Comparison of ENCODE assay signal across 19 mouse cellular contexts in the genomic region with DNA sequence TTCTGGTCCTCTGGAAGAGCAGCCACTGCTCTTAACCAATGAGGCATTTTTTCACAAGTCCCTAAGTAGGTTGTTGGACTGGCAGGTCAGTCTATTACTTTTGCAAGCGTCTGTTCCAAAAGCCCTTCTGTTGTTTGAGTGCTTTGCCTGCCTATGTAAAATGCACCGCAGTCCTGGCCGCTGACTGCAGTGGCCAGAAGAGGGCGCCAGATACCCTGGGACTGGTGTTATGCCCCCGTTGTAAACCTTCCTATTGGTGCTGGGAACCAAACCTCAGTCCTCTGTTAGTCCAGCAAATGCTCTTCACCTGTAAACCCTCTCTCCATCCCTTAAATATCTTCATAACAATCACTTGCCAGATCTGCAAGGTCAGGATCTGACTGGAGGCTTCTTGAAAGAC. TPM values are rescaled to one million over a fixed set of nuclear protein-coding genes. Genes with fewer than 3 reads are reported as not detected.
DNase-seq lines count a peak whose midpoint lies in the region; ATAC-seq and TF ChIP-seq lines count a peak whose summit lies in the region.
"Had no signal": no experiment of that assay in that cellular context is flagged by ENCODE, and none has a peak within 500 bp of the region (broad histone marks: within the 10 kb centered on the region; RNA-seq: fewer than 3 reads in every experiment).

No protein-coding gene starts in this region.

- H3K27ac ChIP-seq in liver, adult 2 months (replicated peaks; ENCODE audit: insufficient read depth, low read depth, low read length) = no peak overlapping the region
- H3K27ac ChIP-seq in liver, embryonic 11.5 days (ENCODE audit: low read depth, low read length) = no peak overlapping the region
- no peak overlapping the region for H3K27ac ChIP-seq in testis, adult 2 months (ENCODE audit: control insufficient read depth, insufficient read depth, low read depth, low read length)
- H3K27ac ChIP-seq: heart, embryonic 13.5 days; left cerebral cortex, adult 2 months; limb, embryonic 10.5 days; neural tube, embryonic 12.5 days had no signal

- ATAC-seq in CD4-positive, CD25-positive, alpha-beta regulatory T cell, adult 4 months = no peak
- ATAC-seq in liver, embryonic 11.5 days (replicated peaks; ENCODE audit: low FRiP score) = no peak
- ATAC-seq: forebrain, embryonic 14.5 days had no signal

- peak; percentile 27; the same call in 1 of the 2 replicates for TF ChIP-seq CTCF in liver, adult 2 months (IDR thresholded peaks at IDR 0.05; ENCODE audit: low read depth, low read length)
- TF ChIP-seq CTCF in testis, adult 2 months (IDR thresholded peaks at IDR 0.05; ENCODE audit: control insufficient read depth, insufficient read depth, insufficient replicate concordance, low read depth, low read length) = peak; percentile 81; the same call in 1 of the 2 replicates

- peak; percentile 35 for DNase-seq in CD4-positive, CD25-positive, alpha-beta regulatory T cell, adult 2 months (ENCODE audit: low read depth, low spot score)
- DNase-seq in liver, adult 2 months (ENCODE audit: extremely low read depth, low read depth, low spot score) = no peak
- no peak for DNase-seq in liver, embryonic 11.5 days (ENCODE audit: low spot score)
- DNase-seq in ES-CJ7 (ENCODE audit: low read depth, low spot score) = peak; percentile 71
- DNase-seq in adrenal gland, adult 18-20 months (ENCODE audit: low spot score in 2 of 2) = no peak
- DNase-seq in layer of hippocampus, adult 11-12 months (ENCODE audit: low spot score) = no peak
- DNase-seq: adrenal gland, postnatal 10 days; heart, postnatal 4 days had no signal

- H3K4me3 ChIP-seq in liver, adult 2 months (ENCODE audit: insufficient read depth, low read depth, low read length) = no peak overlapping the region
- no peak overlapping the region for H3K4me3 ChIP-seq in liver, embryonic 11.5 days (ENCODE audit: low read depth, low read length)
- H3K4me3 ChIP-seq in testis, adult 2 months (ENCODE audit: control insufficient read depth, low read depth, low read length) = no peak overlapping the region
- H3K4me3 ChIP-seq: erythroblast, embryonic 14.5 days; heart, embryonic 13.5 days; left cerebral cortex, adult 2 months; limb, embryonic 10.5 days; neural tube, embryonic 12.5 days had no signal

- no peak overlapping the region for H3K4me2 ChIP-seq in liver, embryonic 11.5 days
- H3K4me2 ChIP-seq: heart, embryonic 13.5 days; neural tube, embryonic 12.5 days had no signal

- TF ChIP-seq POLR2A in liver, adult 2 months (IDR thresholded peaks at IDR 0.05; ENCODE audit: extremely low read depth, insufficient read depth, low read length) = no peak
- no peak for TF ChIP-seq POLR2A in testis, adult 2 months (IDR thresholded peaks at IDR 0.05; ENCODE audit: control insufficient read depth, low read depth, low read length)

- H3K36me3 ChIP-seq in liver, adult 2 months (ENCODE audit: control insufficient read depth, insufficient read depth, low read length) = no peaks in the 10 kb centered on the region
- H3K36me3 ChIP-seq in liver, embryonic 11.5 days (ENCODE audit: control insufficient read depth, insufficient read depth, low read length) = no peaks in the 10 kb centered on the region
- H3K36me3 ChIP-seq in testis, adult 2 months (ENCODE audit: control insufficient read depth, insufficient read depth, low read length) = no peaks in the 10 kb centered on the region
- H3K36me3 ChIP-seq: heart, embryonic 13.5 days; limb, embryonic 10.5 days; neural tube, embryonic 12.5 days had no signal

- H3K4me1 ChIP-seq in liver, adult 2 months (ENCODE audit: control insufficient read depth, insufficient read depth, low read length) = no peaks in the 10 kb centered on the region
- no peaks in the 10 kb centered on the region for H3K4me1 ChIP-seq in liver, embryonic 11.5 days (replicated peaks; ENCODE audit: control insufficient read depth, insufficient read depth, low read length)
- H3K4me1 ChIP-seq in testis, adult 2 months (ENCODE audit: control insufficient read depth, insufficient read depth, low read length) = peaks cover 2% of the 10 kb centered on the region; the same call in 1 of the 2 replicates
- H3K4me1 ChIP-seq: neural tube, embryonic 12.5 days had no signal

- 89% methylated on average over 5 of the region's 5 CpGs for WGBS in liver, adult 2 months
- 82% methylated on average over 5 of the region's 5 CpGs for WGBS in liver, embryonic 11.5 days

- no peaks in the 10 kb centered on the region for H3K27me3 ChIP-seq in liver, adult 2 months (ENCODE audit: control insufficient read depth, insufficient read depth, low read length)
- no peaks in the 10 kb centered on the region for H3K27me3 ChIP-seq in liver, embryonic 11.5 days (replicated peaks; ENCODE audit: control insufficient read depth, insufficient read depth, low read length)
- no peaks in the 10 kb centered on the region for H3K27me3 ChIP-seq in testis, adult 2 months (ENCODE audit: control insufficient read depth, insufficient read depth, low read length)
- H3K27me3 ChIP-seq: heart, embryonic 13.5 days; neural tube, embryonic 12.5 days had no signal

- no peak overlapping the region for H3K9ac ChIP-seq in liver, adult 2 months (ENCODE audit: low read depth, low read length)
- no peak overlapping the region for H3K9ac ChIP-seq in liver, embryonic 11.5 days (ENCODE audit: low read depth, low read length)
- H3K9ac ChIP-seq: heart, embryonic 13.5 days; neural tube, embryonic 12.5 days had no signal

- no peaks in the 10 kb centered on the region for H3K79me2 ChIP-seq in liver, adult 2 months (ENCODE audit: control insufficient read depth, insufficient read depth, low read length)

- no peaks in the 10 kb centered on the region for H3K9me3 ChIP-seq in liver, embryonic 11.5 days (ENCODE audit: control insufficient read depth, low read length)
- H3K9me3 ChIP-seq: limb, embryonic 10.5 days; neural tube, embryonic 12.5 days had no signal

RNA-seq across cellular contexts. Expression of gene Morn3, which starts 4.9 kb away (rescaled TPM):
- 1 to 10 TPM; 5.2 to 6.9 TPM for polyA plus RNA-seq in CD4-positive, CD25-positive, alpha-beta regulatory T cell, adult 4 months (2017; shearing (Covaris generic))
- total RNA-seq in liver, adult 2 months (2014; rRNA removed) = not detected in 2 replicates
- not detected in 2 replicates for polyA plus RNA-seq in liver, adult 2 months (2012; rRNA removed)
- not detected in 2 replicates for polyA plus RNA-seq in liver, embryonic 11.5 days (2014; fragmentation: Nextera tagmentation; extraction: Ambion mirVana)
- 272 and 285 TPM in 2 replicates for polyA plus RNA-seq in testis, adult 2 months (2012; rRNA removed)
- not detected for total RNA-seq in adrenal gland, adult 18-20 months (2021)
- total RNA-seq: adrenal gland, postnatal 10 days; granulocyte monocyte progenitor cell, adult 5-6 weeks; heart, postnatal 4 days; left cerebral cortex, adult 2 months; monocyte, adult 5-6 weeks had no signal
- polyA plus RNA-seq: erythroblast, embryonic 14.5 days; heart, embryonic 13.5 days; limb, embryonic 10.5 days; liver, embryonic 16.5 days; neural tube, embryonic 12.5 days had no signal

RNA-seq across cellular contexts. Expression of gene Tmem120b, which starts 16.5 kb away (rescaled TPM):
- 1 to 10 TPM; 3.4 to 4.3 TPM for polyA plus RNA-seq in CD4-positive, CD25-positive, alpha-beta regulatory T cell, adult 4 months (2017; shearing (Covaris generic))
- total RNA-seq in liver, adult 2 months (2014; rRNA removed) = 2.7 and 3.4 TPM in 2 replicates
- polyA plus RNA-seq in liver, adult 2 months (2012; rRNA removed) = 2.0 and 3.8 TPM in 2 replicates
- 24.3 and 24.8 TPM in 2 replicates for polyA plus RNA-seq in liver, embryonic 11.5 days (2014; fragmentation: Nextera tagmentation; extraction: Ambion mirVana)
- 0.94 and 1.2 TPM in 2 replicates for polyA plus RNA-seq in testis, adult 2 months (2012; rRNA removed)
- 10 to 100 TPM; 22.2 to 68.8 TPM for total RNA-seq in adrenal gland, adult 18-20 months (2021)

RNA-seq across cellular contexts. Expression of gene Orai1, which starts 36.9 kb away (rescaled TPM):
- 1 to 10 TPM; 4.2 to 8.1 TPM for polyA plus RNA-seq in CD4-positive, CD25-positive, alpha-beta regulatory T cell, adult 4 months (2017; shearing (Covaris generic))
- 4.2 and 5.8 TPM in 2 replicates for total RNA-seq in liver, adult 2 months (2014; rRNA removed)
- 39.3 and 43.1 TPM in 2 replicates for polyA plus RNA-seq in liver, adult 2 months (2012; rRNA removed)
- 8.6 and 9.6 TPM in 2 replicates for polyA plus RNA-seq in liver, embryonic 11.5 days (2014; fragmentation: Nextera tagmentation; extraction: Ambion mirVana)
- polyA plus RNA-seq in testis, adult 2 months (2012; rRNA removed) = 68.0 and 71.3 TPM in 2 replicates
- total RNA-seq in adrenal gland, adult 18-20 months (2021) = 10 to 100 TPM; 10.1 to 11.0 TPM

Comparison
In these comparisons a context has a peak if more than half of its experiments do, and no peak if none do; other contexts are left out.
1. DNase-seq: peak in CD4-positive, CD25-positive, alpha-beta regulatory T cell, adult 2 months (single experiment) and ES-CJ7 (single experiment); none in liver, adult 2 months (single experiment), liver, embryonic 11.5 days (single experiment), adrenal gland, adult 18-20 months (0 of 2) and layer of hippocampus, adult 11-12 months (single experiment).
2. RNA of gene Morn3, which starts 4.9 kb away (polyA plus RNA-seq): 272 to 285 TPM in testis, adult 2 months; 5.2 to 6.9 TPM in CD4-positive, CD25-positive, alpha-beta regulatory T cell, adult 4 months, not detected in liver, embryonic 11.5 days and not detected in liver, adult 2 months; every median in the first group is over 10 times any median in the second.